Mouse (Mus musculus) frontal cortex, adult 2 months (tissue): ENCODE data around the gene Tmem132d. TPM values are rescaled to one million over a fixed set of nuclear protein-coding genes. Genes with fewer than 3 reads are reported as not detected.
"Not testable (repeated sequence)": the region's sequence is repeated elsewhere in the genome, so short reads cannot be mapped to it uniquely, and the experiment has no call there.

Experiments used
- DNase-seq, 2 experiments: peaks; one replicate each; pipeline ENCODE4 v3.0.0; 2022; ENCODE audit warnings: low spot score in 1 of 2; ENCODE audit errors: extremely low spot score in 1 of 2
- polyA plus RNA-seq: library from polyadenylated mRNA; depleted of rRNA; stranded (reverse); fragments of >200 nt; gene quantifications from 2 replicates; pipeline ENCODE4 v1.2.3, GENCODE M21; 2012; rRNA removed

Tmem132d gene
- polyA plus RNA-seq, 1 experiment = 21.5 TPM

DNA sequence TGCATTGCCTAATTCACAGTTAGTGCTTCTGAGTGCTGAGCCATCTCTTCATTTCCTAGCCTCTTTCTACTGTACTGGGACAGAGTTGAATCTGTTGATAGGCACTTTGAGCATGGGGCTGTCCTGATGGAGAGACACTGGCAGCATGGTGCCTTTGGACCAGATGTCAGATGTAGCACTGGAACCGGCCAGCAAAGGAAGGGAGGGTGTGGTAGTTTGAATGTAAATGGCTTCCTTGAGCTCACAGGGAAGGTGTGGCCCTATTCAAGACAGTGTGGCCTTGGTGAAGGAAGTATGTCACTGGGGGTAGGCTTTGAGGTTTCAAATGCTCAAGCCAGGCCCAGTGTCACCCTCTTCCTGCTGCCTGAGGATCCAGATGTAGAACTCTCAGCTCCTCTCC lies 602.0 kb downstream of the Tmem132d start:
- no peak for DNase-seq

DNA sequence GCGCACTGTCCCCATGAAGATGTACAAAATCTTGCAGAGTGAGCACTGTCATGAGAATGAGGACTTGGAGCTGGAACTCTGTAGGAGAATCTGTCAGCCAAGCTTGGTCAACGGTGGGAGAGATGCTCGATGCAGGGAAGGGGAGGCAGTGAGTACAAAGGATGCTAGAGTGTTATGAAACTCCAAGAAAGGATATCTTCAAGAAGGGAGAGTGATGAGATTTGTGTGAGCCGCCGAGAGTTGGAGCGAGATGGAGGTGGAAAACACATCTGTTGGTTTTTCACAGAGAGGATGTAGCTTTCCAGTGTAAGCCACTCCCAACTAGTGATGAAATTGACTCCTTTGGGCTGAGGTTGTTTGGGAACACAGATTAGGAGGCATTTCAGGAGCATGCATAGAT lies 604.1 kb downstream of the Tmem132d start:
- DNase-seq = peak; percentile 40 to 48

DNA sequence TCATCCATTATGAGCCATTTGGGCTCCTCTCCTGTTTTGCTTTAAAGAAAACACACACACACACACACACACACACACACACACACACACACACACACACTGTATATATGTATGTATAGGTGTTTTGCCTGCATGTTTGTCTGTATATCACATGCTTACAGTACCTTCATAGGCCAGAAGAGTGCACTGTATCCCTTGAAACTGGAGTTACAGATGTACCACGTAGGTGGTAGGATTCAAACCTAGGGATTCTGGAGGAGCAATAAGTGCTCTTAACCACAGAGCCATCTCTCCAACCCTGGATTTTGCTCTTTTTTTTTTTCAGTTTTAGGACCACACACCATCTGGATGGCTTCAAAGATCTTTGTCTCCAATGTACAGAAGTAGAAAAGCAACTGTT lies 610.9 kb downstream of the Tmem132d start:
- DNase-seq = peak in 1 of 2 experiments; percentile 58

DNA sequence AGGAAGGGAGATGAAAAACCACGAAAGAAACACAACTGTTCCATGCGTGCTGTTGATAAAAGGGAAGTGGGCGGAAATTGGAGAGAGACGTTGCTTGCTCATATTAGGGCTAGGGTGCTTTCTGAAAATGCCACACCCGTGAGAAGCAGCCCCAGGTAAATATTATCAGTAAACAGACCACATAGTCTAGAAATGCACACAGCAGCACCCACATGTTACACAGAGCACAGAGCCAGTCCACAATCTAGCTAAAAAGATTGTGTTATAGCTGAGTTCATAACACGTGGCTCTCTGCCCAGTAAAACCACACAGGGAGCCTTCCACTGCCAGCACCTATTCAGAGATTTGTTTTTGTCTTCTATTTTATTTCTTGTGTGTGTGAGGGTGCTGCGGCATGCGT lies 617.6 kb downstream of the Tmem132d start:
- DNase-seq = peak in 1 of 2 experiments; percentile 30

DNA sequence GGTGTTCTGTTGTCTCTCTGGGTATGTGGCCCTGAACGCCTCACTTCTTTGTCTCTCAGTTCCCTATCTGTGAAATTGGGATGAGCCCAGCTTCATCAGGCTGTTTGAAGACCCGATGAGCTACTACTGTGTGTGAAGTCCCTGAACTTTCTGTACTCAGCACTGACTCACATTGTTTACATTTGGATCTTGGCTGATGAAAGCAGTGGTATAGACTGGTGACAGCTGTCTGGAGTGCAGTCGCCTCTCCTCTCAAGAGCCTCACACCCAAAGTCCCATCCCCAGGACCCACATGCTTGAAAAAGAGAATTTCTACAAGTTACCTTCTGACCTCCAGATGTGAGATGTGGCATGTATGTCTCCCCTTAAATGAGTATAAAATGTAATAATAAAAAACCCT lies 625.5 kb downstream of the Tmem132d start:
- peak in 1 of 2 experiments; percentile 12 for DNase-seq

DNA sequence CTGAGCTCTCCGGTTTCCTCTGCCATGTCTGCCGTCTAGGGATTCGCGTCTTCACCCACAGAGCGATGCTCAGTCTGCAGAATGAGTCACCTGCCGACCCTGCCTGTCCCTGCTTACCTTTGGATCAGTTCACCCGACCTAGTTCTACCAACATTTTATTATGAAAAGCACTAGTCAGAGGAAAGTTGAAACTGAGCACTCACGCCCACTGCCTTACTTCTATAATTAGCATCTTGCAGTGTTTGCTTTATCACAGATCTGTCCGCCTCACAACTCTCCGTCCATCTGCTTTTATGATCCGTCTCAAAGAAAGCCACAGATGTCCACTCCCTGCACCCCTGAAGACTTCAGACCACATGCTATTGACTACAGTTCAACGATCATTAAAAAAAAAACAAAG lies 626.0 kb downstream of the Tmem132d start:
- DNase-seq = peak; percentile 28 to 53

DNA sequence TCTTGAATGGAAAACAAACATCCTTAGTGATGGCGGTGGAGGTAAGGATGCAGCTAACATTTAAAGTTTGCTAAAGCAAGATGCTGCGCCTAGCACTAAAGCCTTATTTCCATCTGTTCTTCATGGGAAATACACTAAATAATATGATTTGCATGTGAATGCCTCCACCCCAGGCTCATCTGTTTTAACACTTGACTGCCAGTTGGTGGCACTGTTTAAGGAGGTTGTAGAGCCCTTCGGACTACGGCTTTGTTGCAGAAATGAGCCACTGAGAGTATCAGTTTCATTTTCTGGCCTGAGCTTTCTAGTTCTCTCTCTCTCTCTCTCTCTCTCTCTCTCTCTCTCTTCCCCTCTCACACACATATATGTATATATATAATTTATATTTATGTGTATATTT lies 632.0 kb downstream of the Tmem132d start:
- DNase-seq = peak in 1 of 2 experiments; percentile 59

DNA sequence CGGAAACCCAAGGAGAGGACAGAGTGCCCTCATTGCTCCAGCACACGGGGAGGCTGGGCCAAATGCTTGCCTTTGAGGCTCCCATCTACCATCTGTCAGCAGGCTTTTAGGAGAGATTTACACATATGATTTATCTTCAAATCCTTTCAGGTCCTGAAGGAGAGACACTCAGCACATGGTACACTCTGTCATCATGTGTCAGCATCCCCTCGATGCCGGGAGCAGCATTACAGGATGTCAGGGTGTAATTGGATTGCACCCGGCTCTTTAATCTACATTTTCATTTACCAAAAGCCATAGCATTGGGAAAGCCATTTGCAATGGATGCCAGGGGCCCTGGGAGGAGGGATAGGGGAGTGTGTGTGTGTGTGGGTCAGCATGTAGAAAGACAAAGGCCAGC lies 651.7 kb downstream of the Tmem132d start:
- no peak for DNase-seq

DNA sequence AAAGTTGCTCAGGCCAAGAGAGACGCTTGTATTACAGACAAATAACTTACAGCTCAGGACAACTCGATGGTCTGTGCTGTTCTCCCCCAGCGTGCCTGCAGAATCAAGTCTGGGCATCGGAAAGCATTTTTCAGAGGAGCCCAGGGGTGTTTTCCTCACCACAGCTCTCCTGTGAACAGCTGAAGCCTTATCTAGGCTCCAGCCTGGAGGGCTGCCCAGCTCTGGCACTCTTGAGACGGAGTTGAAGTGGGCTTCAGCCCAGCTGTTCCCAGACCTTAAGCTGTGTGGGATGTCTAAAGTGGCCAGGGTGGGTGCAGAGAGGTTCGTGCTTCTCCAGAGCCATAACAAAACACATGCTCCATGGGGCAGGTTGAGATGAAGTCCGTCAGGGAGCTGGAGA lies 657.1 kb downstream of the Tmem132d start:
- peak in 1 of 2 experiments; percentile 40 for DNase-seq

DNA sequence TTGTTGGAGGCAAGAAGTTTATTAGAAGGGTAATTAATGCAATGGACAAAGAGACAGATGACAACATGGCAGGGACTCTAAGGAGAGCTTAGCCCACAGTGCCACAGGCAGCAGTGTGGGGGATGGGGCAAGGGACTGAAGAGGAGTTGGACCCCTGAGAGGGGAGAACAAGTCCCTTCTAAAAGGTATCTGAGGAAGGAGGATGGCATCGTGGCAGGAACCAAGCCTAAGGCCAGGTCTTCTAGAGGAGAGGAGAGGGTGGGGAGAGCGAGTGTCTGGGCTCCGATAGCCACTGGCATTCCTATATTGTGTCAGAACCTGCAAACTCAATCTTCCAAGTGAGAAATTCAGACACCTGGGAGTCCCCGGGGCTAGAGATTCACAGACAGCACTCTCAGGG lies 674.3 kb downstream of the Tmem132d start:
- DNase-seq = no peak

DNA sequence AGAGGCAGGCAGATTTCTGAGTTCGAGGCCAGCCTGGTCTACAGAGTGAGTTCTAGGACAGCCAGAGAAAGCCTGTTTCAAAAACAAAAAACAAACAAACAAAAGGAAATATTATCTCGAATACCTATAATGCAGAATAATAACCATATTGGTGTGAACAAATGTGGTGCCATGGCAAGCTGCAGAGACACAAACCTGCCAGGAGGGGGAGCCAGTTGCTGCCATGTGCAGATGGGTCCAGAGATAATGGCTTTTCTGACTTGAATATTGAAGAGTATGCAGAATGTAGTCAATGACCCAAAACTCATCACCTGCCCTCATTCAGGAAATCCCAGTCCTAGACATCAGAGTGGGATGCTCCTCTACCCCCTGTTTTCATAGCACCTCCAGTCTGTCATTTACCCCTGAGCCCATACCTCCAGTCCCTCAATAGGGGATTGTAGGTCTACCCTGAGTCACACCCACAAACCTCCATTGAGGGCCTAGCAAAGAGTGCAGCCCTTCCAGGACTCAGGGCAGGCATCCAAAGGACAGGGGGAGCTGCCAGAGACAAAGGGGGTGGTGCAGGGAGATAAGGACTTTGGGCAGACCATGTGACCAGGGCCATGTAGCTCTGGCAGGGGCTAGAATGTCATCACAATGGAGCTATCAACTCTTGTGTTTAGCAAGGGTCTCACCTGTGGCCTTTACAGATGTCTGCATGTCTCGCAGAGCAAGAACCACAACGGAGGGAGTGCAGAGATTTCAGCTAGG lies 676.0 kb downstream of the Tmem132d start:
- DNase-seq = no peak

DNA sequence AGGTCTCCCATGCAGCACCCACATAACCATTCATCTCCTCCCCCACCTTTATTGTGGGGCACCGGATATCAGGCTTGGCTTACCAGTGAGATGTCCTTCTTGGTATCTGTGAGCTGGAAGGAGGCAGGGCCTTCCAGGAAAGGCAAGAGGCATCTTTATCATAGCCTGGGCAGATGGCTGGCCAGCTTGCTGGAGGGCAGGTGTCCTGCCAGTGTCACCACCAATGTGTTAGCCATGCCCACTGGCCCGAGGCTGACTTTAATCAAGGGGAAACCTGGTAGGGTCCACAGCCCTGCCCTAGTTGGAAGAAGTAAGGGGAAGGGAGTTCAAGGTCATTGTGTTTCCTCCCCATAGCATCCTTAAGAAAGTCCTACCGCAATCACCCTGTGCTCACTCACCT lies 676.9 kb downstream of the Tmem132d start:
- DNase-seq = no peak

DNA sequence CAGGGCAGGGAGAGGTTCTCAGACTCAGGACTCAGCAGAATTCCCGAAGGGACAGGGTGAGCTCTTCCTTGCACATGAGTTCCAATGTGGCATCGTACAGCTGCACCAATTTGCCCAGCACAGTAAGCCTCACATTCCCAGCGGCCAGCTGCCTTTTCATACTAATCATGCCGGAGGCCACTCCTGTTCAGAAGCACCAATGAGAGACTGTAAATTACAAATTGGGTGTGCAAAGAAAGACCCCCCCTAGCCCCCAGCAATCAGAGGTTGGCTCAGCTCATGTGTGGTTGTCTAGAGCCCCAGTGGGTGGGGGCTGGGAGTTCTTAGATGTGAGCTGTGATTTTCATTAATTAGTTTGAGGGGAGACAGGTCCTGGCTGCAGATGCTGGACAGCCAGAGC lies 677.3 kb downstream of the Tmem132d start:
- DNase-seq = no peak

DNA sequence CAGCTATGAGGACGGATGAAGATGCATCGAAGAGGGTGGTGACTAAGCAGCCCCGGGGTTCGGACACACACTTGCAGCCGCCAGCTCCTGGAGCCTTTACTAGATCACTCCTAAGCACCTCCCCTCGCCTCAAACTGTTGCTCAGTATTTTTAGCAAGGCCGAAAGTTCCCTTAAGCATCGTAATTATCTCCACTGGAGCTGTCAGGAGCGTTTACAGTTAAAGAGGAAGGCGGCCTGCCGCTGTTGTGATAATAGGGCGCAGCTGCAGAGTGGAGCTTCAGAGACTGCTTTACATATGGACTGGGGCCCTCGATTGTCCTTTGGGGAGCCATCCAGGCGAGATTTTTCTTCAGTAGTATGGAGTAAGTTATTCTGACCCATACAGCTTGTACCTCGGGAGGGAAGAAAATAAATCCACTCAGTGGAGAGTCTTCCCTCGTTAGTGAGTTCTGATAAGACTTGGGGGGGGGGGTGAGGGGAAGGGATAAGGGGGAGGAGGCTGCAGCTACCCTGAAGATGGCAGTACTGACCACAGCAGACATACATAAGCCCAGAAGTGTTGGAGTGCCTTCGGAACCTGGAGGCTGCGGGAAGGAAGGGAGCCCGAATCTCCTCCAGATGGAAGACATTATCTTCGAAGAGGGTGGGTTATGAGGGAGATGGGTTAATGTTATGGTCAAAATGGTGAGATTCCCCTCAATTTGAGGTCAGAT lies 681.5 kb downstream of the Tmem132d start:
- peak in 1 of 2 experiments; percentile 19 for DNase-seq

DNA sequence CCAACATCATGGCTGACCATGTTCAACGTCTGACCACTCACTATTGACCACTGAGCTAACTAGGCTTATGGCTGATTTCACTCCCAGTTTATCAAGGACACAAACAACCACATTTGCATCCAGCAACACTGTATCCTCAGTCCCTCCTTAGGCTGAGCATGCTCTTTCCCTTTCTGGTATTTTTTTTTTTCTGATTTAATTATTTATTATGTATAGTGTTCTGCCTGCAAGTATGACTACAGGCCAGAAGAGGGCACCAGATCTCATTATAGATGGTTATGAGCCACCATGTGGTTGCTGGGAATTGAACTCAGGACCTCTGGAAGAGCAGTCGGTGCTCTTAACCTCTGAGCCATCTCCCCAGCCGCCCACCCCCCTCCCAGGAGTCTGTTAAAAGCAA lies 683.3 kb downstream of the Tmem132d start:
- DNase-seq = not testable (repeated sequence)

DNA sequence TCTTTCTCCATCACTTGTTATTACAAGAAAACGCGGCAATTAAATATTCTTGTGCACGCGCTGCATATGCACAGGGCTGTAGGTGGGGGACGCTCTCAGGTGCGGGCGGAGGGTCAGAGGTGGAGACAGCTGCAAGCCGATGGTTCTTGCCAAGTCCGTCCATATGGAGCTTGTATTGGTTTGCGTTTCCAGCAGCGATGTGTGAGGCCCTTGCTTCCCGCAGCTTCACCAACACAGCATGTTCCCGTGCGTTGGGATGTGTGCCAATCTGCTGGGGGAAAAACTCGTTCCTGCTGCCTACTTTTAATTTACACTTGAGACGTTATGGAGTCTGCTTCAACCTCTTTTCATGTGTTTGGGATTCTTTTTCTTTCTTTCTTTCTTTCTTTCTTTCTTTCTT lies 691.5 kb downstream of the Tmem132d start:
- peak; percentile 12 to 55 for DNase-seq

Other genes with a start within 250 kb of the Tmem132d start
- gene Fzd10, start 167.8 kb upstream of the Tmem132d start, polyA plus RNA-seq = 1.3 and 1.8 TPM in 2 replicates